Mouse (Mus musculus) stomach, postnatal 0 days (tissue): ENCODE measurements around the gene Brinp3.

ENCODE experiments used
- CTCF ChIP-seq: IDR thresholded peaks from 2 replicates; pipeline ENCODE4 v1.5.1; 2016; ENCODE audit warnings: antibody characterized with exemption, low read depth, mild to moderate bottlenecking, moderate library complexity
- EP300 ChIP-seq: optimal IDR thresholded peaks from 2 replicates; pipeline ENCODE3; 2016; ENCODE audit warnings: antibody characterized with exemption

- TF ChIP-seq CTCF (no peak), EP300 (no peak)
Measured at GRCm38 (mm10) chr1:146495386-146495785, 826 bp downstream of the Brinp3 start.
